Mouse (Mus musculus): ENCODE results near the gene A930004D18Rik. TPM values are rescaled to one million over a fixed set of nuclear protein-coding genes. Genes with fewer than 3 reads are reported as not detected.
"Not testable (repeated sequence)": the region's sequence is repeated elsewhere in the genome, so short reads cannot be mapped to it uniquely, and the experiment has no call there.

Gene A930004D18Rik
- polyA plus RNA-seq, 1 experiment from 2014 or later = 19.9 TPM

GRCm38 (mm10) chr2:17986694-17987093 is 50.8 kb downstream of the A930004D18Rik start:
- peaks cover 12% of the 10 kb centered on the region; the same call in 1 of the 2 replicates for H3K9me3 ChIP-seq
- no peaks in the 10 kb centered on the region for H3K36me3 ChIP-seq
- no peak overlapping the region for H3K9ac ChIP-seq (replicated peaks)
- H3K4me2 ChIP-seq = no peak overlapping the region
- no peaks in the 10 kb centered on the region for H3K4me1 ChIP-seq (replicated peaks)
- no peak overlapping the region for H3K4me3 ChIP-seq (replicated peaks)
- ATAC-seq (ENCODE audit: insufficient number of reproducible peaks, insufficient read depth, low FRiP score, low TSS enrichment, low read depth) = no peak
- no peaks in the 10 kb centered on the region for H3K27me3 ChIP-seq
- H3K27ac ChIP-seq = no peak overlapping the region
- 78% methylated on average over 3 of the region's 3 CpGs for WGBS

- no peaks in the 10 kb centered on the region for H3K36me3 ChIP-seq
- 95% methylated on average over 3 of the region's 3 CpGs for WGBS
- no peaks in the 10 kb centered on the region for H3K4me1 ChIP-seq (replicated peaks)
- no peak overlapping the region for H3K27ac ChIP-seq
- no peak overlapping the region for H3K4me2 ChIP-seq
- ATAC-seq (ENCODE audit: insufficient number of reproducible peaks, insufficient read depth, low FRiP score, low TSS enrichment, low read depth) = no peak
- H3K4me3 ChIP-seq (replicated peaks) = no peak overlapping the region
- no peaks in the 10 kb centered on the region for H3K27me3 ChIP-seq
- peaks cover 9% of the 10 kb centered on the region; the same call in 1 of the 2 replicates for H3K9me3 ChIP-seq
- H3K9ac ChIP-seq (replicated peaks) = no peak overlapping the region
Observed at GRCm38 (mm10) chr2:17984774-17985173, 52.8 kb downstream of the A930004D18Rik start.

DNA sequence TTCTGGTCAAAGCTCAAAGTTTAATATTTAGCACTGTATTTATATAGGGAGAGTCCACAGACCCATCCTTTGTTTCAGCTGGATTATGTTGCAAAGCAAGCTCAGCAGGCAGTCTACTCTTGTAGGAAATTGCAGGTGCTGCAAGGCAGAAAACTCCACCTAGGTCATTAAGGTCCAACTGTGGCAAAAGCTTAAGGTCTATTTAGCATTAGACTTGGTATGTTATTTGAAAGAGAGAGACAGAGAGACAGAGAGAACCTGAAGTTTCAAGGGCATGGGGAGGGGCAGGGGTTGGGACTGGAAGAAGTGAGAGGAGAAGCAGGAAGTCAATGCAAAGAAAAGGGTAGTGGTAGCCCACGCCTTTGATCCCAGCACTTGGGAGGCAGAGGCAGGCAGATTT is 54.8 kb downstream of the A930004D18Rik start:
- no peaks in the 10 kb centered on the region for H3K4me1 ChIP-seq (replicated peaks)
- no peak overlapping the region for H3K9ac ChIP-seq (replicated peaks)
- no peak for ATAC-seq (ENCODE audit: insufficient number of reproducible peaks, insufficient read depth, low FRiP score, low TSS enrichment, low read depth)
- H3K4me2 ChIP-seq = no peak overlapping the region
- no peaks in the 10 kb centered on the region for H3K36me3 ChIP-seq
- H3K9me3 ChIP-seq = peaks cover 9% of the 10 kb centered on the region; the same call in 1 of the 2 replicates
- WGBS = 100% methylated on average over 1 of the region's 1 CpGs
- H3K27ac ChIP-seq = no peak overlapping the region
- no peaks in the 10 kb centered on the region for H3K27me3 ChIP-seq
- no peak overlapping the region for H3K4me3 ChIP-seq (replicated peaks)

DNA sequence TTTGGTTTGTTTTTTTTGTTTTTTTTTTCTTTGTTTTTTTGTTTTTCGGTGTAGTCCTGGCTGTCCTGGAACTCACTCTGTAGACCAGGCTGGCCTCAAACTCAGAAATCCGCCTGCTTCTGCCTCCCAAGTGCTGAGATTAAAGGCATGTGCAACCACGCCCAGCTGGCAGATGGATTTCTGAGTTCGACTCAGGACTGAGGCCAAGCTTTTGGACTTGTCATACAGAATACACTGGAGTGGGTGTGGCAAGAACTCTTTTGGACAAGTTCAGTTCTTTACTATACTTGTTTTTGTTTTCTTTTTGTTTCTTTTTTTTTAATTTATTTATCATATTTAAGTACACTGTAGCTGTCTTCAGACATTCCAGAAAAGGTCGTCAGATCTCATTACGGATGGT is 58.8 kb downstream of the A930004D18Rik start:
- Histone ChIP-seq H3K4me2 (no peak overlapping the region), H3K36me3 (no peaks in the 10 kb centered on the region), H3K27ac (no peak overlapping the region), H3K27me3 (no peaks in the 10 kb centered on the region), H3K4me1 (replicated peaks) (no peaks in the 10 kb centered on the region; the same call in 1 of the 2 replicates), H3K4me3 (replicated peaks) (no peak overlapping the region), H3K9me3 (no peaks in the 10 kb centered on the region), H3K9ac (replicated peaks) (no peak overlapping the region)
- 95% methylated on average over 6 of the region's 6 CpGs for WGBS
- ATAC-seq (ENCODE audit: insufficient number of reproducible peaks, insufficient read depth, low FRiP score, low TSS enrichment, low read depth) = no peak

DNA sequence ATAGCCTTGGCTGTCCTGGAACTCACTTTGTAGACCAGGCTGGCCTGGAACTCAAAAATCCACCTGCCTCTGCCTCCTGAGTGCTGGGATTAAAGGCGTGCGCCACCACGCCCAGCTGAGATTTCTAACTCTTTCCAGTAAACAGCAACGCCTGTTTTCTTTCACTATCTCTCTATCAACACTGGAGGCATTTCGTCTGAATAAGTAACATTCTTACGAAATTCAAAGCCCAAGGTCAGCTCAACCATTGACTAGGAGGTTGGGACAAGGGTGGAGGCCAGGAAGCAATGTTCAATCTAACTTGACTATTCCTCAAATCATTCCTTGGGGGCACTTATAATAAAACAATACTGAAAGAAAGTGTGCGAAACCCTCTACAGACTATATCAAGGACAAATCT is 59.3 kb downstream of the A930004D18Rik start:
- H3K27ac ChIP-seq; H3K4me3 ChIP-seq (replicated peaks); H3K4me2 ChIP-seq; H3K9me3 ChIP-seq; H3K4me1 ChIP-seq (replicated peaks); H3K27me3 ChIP-seq; ATAC-seq (ENCODE audit: insufficient number of reproducible peaks, insufficient read depth, low FRiP score, low TSS enrichment, low read depth); H3K36me3 ChIP-seq; H3K9ac ChIP-seq (replicated peaks): not testable (repeated sequence)
- WGBS = 89% methylated on average over 7 of the region's 7 CpGs

DNA sequence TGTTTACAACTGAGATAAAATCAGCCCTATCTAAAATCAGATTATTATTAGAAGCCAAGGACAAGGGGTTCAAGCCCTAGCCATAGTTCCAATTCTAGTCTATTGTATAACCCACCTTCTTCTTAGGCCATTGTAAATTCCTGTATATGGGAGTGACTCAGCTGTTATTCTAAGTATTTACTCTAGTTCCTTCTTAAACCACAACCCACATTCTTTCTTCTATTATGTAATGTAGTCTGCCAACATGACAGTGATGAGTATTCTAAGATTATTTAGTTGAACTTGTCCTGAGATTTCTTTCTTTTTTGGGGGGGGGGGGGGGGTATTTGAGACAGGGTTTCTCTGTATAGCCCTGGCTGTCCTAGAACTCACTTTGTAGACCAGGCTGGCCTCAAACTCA is 59.9 kb downstream of the A930004D18Rik start:
- H3K27ac ChIP-seq; H3K27me3 ChIP-seq; H3K36me3 ChIP-seq; H3K4me2 ChIP-seq; H3K9ac ChIP-seq (replicated peaks); H3K9me3 ChIP-seq; H3K4me3 ChIP-seq (replicated peaks); H3K4me1 ChIP-seq (replicated peaks); ATAC-seq (ENCODE audit: insufficient number of reproducible peaks, insufficient read depth, low FRiP score, low TSS enrichment, low read depth): not testable (repeated sequence)

- Histone ChIP-seq H3K4me3 (replicated peaks) (no peak overlapping the region), H3K9me3 (no peaks in the 10 kb centered on the region), H3K4me2 (no peak overlapping the region), H3K27ac (no peak overlapping the region), H3K4me1 (replicated peaks) (peaks cover under 1% of the 10 kb centered on the region; the same call in 1 of the 2 replicates), H3K36me3 (no peaks in the 10 kb centered on the region), H3K9ac (replicated peaks) (no peak overlapping the region), H3K27me3 (no peaks in the 10 kb centered on the region)
- ATAC-seq (ENCODE audit: insufficient number of reproducible peaks, insufficient read depth, low FRiP score, low TSS enrichment, low read depth) = no peak
- WGBS = 58% methylated on average over 4 of the region's 4 CpGs
Observed at GRCm38 (mm10) chr2:17975601-17976327, 61.8 kb downstream of the A930004D18Rik start.

Small RNA genes within 50 kb of the gene (microRNA-seq; reads per million reads assigned to microRNA genes)
- 20.0 reads per million, percentile 33 among the genes with 10 or more reads in this experiment for gene Mir7655

Other genes starting within 250 kb of the A930004D18Rik start
- not detected in 2 replicates for gene H2al2a, start 40.8 kb downstream of the A930004D18Rik start, polyA plus RNA-seq (2016; fragmentation: Nextera tagmentation; extraction: Ambion mirVana)
- gene Skida1, start 11.3 kb upstream of the A930004D18Rik start, polyA plus RNA-seq (2016; fragmentation: Nextera tagmentation; extraction: Ambion mirVana) = 13.9 and 14.0 TPM in 2 replicates
- 67.7 and 77.6 TPM in 2 replicates for gene Mllt10, start 17.5 kb upstream of the A930004D18Rik start, polyA plus RNA-seq (2016; fragmentation: Nextera tagmentation; extraction: Ambion mirVana)

Data from limb, embryonic 12.5 days (tissue).